Mouse (Mus musculus) small intestine, adult 2 months (tissue): Measurements from ENCODE around the gene Cecr2.

Experiments
- CTCF ChIP-seq: fragments of 200-500 bp; IDR thresholded peaks from 2 replicates; pipeline ENCODE4 v1.5.1; 2012; ENCODE audit warnings: low read depth, mild to moderate bottlenecking, control low read depth, inconsistent platforms, low read length, moderate library complexity, mixed read lengths; ENCODE audit not compliant: insufficient replicate concordance, insufficient read length; ENCODE audit errors: extremely low read depth
- POLR2A ChIP-seq: fragments of 200-500 bp; IDR thresholded peaks from 2 replicates; pipeline ENCODE4 v1.6.1; 2012; ENCODE audit warnings: low read depth, mild to moderate bottlenecking, control low read depth, inconsistent platforms, low read length, moderate library complexity

DNA sequence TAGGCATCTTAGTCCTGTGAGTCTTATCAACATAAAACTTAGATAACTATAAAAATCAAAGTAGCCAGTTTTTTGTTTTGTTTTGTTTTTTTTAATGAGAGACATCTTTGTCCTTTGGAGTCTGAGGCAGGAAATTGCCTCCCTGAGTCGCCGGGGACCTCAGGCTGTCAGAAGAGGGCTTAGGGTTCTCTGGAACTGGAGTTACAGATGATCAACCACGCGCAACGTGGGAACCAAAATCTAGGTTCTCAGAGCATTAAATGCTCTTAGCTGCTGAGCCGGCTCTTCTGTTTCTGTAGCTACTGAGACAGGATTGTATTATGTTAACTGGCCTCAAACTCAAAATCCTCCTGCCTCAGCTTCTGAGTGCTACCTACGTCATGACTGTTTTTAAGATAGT is 22.4 kb upstream of the Cecr2 start:
- TF ChIP-seq POLR2A (no peak), CTCF (no peak)
